Mouse (Mus musculus): ENCODE results near the gene Krtdap.
"Not testable (repeated sequence)": the region's sequence is repeated elsewhere in the genome, so short reads cannot be mapped to it uniquely, and the experiment has no call there.

Krtdap gene

DNA sequence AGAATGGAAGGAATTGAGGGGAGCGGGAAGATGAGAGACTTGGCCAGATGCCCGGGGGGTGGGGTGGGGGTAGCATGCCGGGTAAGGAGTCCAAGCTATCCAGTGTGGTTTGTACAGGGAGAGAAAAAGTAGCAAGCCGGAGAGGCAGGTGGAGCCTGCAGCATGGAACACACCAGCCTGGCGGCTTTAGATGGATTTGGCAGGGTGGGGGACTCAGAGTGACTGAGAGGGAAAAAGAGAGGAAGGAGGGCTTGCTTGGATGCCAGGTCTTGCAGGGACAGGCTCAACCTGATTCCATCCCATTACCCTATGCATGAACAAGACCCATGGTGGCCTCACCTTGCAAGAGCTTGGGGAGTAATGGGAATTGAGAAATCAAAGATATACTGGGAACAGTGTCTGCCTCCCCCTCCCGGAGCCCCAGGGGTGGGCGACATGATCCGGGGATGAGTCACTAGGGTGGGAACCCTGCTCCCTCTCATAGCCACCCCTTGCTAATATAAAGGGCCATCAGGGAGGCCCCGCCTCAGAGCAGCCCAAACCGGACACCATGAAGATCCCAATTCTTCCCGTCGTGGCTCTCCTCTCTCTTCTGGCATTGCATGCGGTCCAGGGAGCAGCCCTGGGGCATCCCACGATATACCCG is at the start of gene Krtdap:
TSS of gene Krtdap (plus strand) at position 520 of the 646 bp plus-strand sequence.
- no peak for DNase-seq

DNA sequence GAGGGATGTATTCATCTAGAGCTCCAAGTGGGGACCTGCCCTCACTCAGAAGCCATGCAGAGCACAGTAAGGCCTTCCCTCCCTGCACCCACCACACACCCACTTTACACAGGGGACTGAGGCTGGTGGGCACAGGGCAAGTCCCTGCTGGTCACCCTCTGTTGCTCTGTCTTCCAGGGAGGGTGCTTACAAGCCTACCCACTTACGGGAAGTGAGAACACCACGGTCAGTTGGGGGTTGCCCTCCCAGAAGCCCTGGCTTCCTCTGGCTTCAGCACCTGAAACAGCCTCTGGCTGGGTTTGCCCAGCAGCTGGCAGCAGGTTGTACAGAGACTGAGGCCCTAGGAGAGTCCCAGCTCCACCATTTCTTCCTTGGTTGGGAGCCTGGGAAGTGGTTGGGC is 45.1 kb upstream of the Krtdap start:
- DNase-seq: not testable (repeated sequence)

DNA sequence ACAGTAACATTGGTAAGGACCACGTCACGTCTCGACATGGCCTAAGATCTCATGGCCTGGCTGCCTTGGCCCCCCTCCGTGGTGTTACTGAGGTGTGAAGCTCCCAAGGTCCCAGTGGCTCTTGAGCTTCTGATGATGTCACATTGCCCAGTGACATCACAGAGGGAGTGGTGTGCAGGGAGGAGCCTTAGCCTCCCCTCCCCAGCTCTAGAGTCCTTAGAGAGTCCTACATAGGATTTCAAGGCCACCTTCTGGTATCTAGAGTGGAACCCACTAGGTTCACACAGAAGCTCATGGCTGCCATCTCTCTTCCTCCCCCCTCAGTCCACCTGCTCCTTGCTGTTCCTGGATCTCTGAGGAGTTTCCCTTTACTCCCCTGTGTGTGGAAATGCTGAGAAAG is 44.1 kb upstream of the Krtdap start, which contains the start of gene Gapdhs:
TSS of gene Gapdhs (minus strand) at position 65 of the 400 bp plus-strand sequence.
- DNase-seq: not testable (repeated sequence)

DNA sequence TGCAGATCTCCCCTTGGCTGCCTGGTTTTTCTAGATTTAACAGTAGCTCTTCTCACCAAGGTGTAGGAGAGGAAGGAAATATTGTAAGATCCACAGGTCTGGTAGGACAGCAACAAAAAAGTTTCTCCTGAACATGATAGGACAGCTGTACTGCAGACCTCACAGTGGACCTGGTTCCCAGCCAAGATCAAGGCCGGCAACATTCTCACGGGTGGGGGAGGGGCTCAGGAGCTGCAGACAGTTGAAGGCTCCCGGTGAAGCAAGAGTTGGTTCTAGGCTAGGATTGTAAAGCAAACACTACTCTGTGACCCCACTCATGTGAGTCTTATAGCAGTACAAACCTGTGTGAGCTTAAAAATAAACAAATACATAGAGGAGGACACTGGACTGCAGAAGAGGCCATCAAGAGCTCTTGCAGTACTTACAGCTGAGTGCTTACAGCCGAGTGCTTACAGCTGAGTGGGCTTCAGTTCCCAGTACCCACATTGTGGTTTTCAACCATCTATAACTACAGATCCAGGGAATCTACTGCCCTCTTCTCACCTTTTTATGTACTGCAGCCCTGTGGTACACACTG is 43.6 kb upstream of the Krtdap start:
- DNase-seq: no peak

DNA sequence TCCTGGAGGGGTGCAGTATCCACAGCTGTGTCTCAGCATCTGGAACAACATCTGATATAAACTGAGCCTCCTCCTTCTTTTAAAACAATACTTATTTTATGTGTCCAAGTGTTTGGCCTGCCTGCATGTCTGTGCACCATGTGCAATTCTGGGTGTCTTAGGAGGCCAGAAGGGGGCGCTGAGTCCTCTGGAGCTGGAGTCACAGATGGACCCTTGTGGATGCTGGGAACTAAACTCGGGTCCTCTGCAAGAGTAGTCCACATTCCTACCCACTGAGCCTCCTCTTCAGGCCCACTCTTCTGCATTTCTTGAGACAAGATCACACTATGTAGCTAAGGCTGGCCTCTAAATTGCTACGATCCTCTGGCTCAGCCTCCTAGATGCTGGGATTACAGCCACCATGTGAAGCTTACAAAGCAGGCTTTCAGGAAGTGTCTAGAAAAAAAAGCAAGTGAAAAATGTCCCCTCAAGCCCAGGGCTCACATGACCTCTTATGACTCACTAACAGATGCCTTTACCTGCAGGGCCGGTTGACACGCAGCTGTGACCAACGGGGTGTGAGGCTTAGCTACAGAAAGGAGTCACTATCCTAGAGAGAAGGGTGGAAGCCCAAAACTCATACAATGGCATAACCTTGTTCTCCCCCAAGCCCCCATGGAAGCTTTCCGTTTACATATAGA is 40.0 kb upstream of the Krtdap start:
- DNase-seq: no peak

DNA sequence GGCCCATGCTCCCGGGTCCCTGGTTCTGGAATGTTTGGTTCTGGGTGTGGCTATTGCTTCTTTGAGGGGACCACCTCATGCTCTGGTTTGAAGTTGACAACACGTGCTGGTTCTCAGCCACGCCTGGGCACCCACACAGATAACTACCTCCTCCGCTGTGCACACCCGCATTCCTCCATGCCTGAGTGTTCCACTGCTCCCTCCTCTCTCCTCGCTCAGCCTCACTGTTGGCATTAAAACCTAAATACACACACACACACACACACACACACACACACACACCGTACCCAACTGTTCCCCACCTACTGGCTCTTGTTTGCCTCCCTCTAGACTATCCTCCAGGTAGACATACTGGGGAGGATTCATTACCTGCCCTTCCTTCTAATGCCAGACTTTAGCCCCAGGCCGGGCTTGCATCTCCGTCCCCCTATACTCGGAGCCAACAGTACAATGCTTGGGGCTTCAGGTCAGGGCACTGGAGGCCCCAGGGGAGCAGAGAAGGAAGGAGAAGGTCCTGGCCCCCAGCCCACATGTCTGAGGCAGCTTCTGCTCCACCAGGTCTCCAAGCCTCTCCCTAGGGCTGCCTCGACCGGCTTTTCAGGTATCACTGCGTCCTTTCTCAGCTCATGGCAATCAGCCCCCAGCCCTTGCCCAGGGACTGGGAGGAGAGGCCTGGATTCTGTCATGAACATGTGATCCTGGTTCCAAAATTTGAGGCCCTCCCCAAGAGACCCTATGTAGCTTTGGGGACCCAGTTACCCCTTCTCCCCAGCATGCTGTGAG is 37.7 kb upstream of the Krtdap start:
- no peak for DNase-seq

DNA sequence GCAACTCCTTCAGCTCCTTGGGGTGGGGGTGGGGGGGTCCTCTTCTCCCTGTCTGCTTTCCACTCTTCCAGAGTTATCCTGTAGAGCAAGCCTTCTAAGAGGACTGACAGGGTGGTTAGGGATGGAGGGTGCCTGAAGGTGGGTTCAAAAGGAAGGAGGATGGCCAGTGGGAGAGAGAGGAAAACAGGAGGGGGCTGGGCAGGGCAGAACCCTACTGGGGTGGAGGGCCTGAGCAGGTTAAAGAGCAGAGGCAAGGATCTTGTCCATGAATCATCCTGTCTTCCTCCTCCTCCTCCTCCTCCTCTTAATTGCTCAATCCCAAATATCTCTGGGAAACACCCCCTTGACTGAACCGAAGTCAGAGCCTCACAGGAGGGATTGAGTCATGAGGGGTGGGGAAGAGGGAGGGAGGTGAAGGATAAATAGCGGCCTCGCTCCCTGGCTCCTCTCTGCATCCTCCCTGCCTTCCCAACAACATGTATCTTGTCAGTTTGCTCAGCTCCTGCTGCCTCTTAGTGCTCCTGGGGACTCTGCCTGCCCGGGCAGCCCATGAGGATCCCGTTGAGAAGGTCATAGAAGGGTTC is 36.5 kb upstream of the Krtdap start, which contains the start of gene Sbsn:
TSS of gene Sbsn (plus strand) at position 386 of the 584 bp plus-strand sequence.
- DNase-seq: no peak

DNA sequence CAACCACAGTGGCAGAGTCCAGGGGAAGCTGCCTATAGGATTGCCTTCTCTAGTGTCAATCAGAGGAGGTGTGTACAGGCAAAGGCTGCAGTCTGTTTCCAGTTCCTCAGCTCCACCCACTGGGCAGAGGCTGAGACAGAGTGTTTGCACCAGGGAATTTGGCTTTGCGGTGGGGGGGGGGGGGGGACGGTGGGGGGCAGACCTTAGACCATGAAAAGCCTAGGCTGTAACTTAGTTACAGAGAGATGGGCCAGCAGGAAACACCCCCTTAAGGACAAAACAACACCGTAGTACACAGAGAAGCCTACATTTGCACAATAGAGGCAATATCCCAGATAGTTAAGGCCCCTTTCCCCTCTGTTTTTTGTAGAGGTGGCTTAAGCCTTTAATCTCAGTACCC is 30.7 kb upstream of the Krtdap start:
- DNase-seq: no peak

DNA sequence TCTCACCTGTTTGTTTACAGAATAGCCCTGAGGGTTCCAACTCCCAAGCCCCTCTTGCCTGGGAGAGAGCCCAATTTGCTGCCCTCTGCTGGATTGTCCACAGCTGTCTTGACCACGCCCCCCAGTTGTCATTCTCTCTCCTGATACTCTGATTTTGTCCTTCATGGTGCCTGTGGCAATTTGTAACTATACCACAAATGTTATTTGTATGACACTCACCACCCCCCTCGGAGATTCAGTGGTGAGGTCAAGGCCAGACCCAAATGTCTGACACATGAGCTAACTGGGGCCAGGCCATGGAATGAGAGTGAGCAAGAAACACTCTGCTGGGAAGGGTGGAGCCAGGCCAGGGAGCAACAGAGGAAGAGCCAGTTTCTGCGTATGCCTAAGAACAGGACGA is 28.8 kb upstream of the Krtdap start:
- DNase-seq: peak; percentile 63

DNA sequence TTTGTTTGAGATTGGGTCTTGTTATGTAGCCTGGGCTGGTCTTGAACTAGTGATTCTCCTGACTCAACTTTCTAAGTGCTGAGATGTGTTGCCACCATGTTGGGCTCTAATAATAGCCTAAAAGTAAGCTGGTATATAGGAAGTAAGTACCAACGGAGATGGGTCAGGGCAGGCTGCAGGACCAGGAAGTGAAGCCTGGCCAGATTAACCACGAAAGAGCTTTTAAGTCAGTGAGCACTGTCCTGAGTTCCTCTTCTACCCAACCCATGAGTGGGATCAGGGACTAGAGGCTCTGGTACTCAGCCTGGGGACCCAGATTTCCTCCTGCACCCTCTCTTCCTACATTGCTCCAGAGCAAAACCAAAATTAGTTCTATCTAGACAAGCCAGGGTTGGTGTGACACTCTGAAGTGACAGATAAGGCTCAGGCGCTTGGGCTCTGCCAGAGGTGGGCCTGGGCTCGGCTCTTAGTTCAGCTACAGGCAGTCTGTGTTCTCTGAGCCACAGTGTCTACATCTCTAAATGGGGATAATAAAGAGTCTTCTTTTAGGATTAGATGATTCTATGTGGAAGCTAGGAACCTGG is 25.8 kb upstream of the Krtdap start:
- no peak for DNase-seq

DNA sequence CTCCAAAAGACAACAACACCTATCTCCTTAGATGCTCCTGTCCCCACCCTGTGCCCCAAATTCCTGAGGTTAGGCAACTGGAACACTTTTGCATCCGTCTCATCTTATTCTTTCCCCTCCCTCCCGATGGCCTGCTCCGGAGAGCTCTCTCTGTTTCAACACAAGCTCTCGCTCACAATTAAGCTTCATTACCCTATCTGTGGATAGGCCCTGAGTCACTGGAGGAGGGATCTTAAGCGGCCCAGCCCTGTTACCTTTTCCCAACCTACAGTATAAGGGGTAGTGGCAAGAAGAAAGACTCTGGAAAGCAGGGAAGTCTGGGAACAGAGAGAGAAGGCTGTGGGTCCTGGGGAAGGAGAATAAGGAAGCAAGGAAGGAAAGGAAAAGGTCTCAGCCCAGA is 24.2 kb upstream of the Krtdap start, which contains the start of gene Dmkn:
TSS of gene Dmkn (plus strand) at position 301 of the 400 bp plus-strand sequence.
- DNase-seq: no peak

DNA sequence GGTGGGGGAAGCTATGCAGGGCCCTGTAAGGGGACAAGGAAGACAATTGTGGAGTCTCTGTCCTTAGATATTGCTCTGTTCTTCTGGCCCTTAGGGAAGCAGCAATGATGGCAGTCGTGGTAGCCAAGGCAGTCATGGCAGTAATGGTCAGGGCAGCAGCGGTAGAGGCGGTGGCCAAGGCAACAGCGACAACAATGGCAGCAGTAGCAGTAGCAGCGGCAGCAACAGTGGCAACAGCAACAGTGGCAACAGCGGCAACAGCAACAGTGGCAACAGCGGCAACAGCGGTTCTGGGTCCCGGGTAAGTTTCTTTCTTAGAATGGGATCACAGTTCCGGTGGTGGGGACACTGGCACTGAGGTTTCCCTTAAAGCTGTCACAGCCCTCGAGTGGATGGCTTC is 22.5 kb upstream of the Krtdap start:
- DNase-seq: peak; percentile 9

DNA sequence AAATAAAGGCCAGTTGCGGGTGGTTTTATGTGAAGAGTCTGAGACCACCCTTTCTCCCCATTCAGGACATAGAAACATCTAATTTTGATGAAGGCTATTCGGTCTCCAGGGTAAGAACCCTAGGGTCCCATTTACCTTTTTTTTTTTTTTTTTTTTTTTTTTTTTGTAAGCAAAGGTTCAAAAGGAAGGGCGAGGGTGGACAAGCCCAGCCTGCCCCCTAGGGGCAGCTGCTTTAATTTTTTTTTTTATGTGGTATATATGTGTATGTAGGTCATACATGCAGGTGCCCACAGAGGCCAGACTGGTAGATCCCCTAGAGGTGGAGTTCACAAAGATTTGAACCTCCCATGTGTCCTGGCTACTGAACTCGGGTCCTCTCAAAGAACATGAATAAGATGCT is 21.3 kb upstream of the Krtdap start:
- DNase-seq: no peak

DNA sequence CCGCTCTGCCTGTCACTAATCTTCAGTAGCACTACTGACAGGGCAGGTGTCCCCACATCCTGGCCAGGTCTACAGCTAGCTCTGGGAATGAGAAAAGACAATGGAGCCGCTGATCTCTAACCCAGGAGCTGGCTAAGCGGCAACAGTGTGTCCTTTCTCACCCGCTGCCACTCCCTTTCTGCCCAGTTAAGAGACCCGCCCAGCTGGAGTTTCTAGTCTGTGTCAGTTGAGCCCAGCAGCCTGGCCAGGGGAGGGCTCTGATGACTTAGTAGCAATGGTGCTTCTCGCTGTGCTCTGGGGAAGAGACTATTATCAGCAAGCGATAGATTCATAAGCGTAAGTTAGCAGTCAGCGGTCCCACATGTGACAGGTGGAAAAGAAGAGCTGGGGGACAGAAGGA is 18.5 kb upstream of the Krtdap start:
- DNase-seq: no peak

DNA sequence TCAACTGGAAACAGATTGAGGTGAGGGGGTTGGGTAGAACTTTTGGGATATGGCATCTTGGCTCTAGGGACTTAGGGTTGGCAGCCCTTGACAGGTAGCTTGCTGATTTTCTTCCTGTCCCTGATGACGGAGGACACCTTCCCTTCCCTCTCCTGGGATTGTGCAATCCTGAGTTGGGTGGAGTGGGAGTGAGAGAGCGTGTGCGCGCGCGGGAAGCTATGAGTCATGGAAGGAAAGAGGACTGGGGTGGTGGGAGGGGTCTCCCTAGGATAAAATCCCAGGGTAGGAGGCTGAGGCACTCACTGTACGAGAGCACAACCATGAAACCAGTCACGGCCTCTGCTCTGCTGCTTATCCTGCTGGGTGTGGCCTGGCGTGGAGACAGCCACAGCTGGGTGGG is 11.6 kb upstream of the Krtdap start:
- no peak for DNase-seq

DNA sequence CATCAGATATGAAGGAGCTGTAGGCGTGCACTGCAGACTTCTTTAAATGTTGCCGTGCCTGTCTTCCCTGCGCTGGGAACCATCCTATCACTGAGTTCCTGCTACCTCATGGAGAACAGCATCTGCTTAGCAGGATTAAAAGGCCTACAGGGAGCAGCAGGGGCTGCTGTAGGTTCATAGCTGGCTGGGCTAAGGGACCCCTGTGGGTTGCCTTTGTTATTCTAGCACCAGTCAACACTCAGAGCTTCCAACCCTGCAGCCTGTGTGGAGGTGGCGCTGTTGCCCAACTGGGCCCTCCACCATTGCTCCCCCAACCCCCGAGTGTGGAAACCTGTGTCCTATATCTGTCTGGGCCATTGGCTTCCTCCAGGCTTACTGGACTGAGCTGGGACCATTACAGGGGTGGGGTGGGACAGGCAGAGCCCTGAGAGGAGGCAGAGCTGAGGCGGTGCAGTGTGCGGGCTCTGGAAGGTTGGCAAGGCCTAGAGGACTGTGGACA is 10.6 kb upstream of the Krtdap start:
- no peak for DNase-seq

DNA sequence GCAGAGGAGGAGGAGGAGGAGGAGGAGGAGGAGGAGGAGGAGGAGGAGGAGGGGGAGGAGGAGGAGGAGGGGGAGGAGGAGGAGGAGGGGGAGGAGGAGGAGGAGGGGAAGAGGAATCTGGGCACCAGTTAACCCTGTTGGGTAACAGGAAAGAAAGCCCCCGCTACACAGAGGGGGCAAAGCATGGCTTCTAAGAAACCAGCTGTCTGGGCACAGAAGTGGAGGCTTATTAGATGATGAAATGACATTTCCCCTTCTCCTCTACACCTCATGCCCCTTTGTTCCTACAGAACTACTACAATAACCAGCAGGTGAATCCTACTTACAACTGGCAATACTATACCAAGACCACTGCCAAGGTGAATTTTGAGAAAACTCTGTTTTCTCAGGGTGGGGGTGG is 9.8 kb upstream of the Krtdap start:
- DNase-seq: no peak

DNA sequence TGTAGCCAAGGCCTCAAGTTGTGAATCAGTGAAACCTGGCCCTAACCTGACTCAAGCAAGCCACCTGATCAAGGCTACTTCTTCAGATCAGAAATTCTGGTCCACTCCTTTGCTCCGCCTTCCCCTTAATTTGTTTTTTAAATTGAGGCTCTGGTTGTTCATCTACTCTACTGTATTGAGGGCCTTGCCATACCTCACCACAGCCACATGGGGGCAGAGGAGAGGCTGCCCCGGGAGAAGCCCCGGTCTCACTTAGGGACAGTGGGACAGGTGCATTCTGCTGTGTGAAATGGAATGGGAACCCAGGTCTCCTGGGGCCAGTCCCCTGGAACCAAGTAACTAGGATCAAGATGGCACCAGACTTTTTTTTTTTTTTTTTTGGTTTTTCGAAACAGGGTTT is 5.9 kb upstream of the Krtdap start:
- DNase-seq: no peak

DNA sequence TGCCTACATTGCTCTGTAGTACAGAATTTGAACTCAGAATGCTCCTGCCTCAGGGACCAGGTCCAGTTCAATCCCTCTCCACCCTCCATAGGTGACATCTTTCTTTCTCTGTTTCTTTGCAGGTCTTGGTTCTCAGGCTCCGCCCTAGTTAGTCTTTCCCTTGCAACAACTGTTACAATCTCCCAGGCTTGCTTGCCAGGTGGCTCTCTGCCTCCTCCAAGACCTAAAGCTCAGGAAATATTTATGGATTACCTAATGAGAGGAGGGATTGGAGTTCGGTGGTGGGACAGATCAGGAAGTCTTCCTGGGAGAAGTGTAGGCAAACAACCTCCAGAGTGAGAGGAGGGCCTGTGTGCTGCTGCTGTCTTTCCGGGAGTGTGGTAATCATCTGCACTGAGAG is 5.0 kb upstream of the Krtdap start:
- no peak for DNase-seq

DNA sequence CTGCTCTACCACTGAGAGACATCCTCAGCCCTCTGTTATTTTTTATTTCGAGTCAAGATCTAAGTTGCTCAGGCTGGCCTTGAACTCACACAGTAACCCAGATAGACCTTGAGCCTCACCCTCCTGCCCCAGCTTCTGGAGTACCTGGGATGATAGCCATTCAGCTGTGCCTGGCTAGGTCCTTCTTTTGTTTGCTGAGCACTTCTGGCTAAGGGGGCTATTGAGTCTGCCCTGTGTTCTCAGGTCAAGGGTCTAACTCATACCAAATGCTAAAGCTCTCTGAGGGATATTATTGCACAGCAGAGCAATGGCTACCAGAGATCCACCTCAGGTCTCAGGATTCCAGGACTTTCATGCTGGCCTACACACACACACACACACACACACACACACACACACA is 2.5 kb upstream of the Krtdap start:
- DNase-seq: no peak

DNA sequence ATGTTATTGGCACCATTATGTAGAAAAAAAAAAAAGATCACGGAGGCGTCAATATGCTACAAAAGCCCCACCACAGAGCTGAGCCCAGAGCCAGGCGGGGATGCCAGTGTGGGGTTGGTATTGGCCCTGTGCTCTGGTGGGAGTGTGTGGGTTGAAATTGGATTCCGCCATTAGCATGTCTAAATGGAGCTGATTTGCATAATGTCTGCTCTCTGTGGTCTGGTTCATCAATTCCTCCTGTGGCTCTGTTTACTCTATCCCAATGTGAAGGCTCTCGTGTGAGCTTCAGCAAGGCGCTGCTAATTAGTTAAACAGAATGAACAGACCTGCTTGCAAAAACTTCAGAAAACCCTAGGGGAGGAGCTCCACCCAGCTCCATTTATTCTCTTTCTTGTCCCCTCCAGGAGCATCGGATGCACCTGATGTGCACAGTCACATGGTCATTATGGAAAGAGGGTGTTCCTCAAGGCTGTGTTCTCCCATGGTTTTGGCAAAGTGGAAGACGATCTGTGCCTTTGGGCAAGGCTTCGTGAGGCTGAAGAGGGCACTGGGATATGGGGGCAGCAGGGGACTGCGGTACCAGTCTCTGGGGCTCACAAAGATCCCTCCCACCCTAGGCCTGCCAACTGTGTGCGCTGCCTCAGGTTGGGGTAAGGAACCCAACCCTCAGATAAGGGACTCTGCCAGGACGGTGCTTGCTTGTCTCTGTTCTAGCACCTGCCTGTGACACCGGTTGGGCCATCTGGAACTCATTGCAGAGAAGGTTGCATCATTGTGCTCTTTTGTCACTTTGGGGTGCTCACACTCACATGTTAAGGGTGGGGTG is 1.8 kb upstream of the Krtdap start:
- no peak for DNase-seq

DNA sequence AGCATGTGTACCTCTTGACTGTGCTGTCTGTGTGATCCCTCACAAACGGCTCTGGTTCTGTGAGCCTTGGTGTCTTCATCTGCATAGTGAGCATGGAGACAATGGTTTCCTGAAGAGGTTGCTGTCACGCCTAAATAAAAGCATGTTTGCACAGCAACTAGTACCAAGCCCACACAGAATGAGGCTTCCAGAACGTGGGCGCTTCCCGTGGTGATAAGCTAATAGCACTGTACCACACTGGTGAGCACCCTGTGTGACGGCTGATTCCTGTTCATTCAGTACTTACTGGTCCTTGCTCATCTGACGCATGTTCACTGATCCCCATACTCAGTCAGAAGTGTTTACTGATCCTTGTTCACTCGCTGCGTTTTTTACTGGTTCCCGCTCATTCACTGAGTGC is 2.4 kb downstream of the Krtdap start:
- DNase-seq: no peak

Data from embryo, embryonic 11 days (tissue).